Mouse (Mus musculus) kidney, embryonic 14.5 days (tissue): Measurements from ENCODE around the gene 1700037H04Rik. TPM values are rescaled to one million over a fixed set of nuclear protein-coding genes. Genes with fewer than 3 reads are reported as not detected.

Source experiments
- ATAC-seq: fragments of 200-750 bp; cut with Nextera tagmentation; 2 replicates; pipeline ENCODE4 v1.8.0; 2017; ENCODE audit warnings: moderate number of reproducible peaks, mild to moderate bottlenecking, moderate TSS enrichment, moderate library complexity; ENCODE audit not compliant: low FRiP score, low TSS enrichment
- H3K27ac ChIP-seq: fragments of 300-500 bp; sonication (generic); 2 replicates; pipeline ENCODE4 v1.5.1; 2014; ENCODE audit warnings: low read depth, mild to moderate bottlenecking, low read length, moderate library complexity, mixed read lengths
- H3K27me3 ChIP-seq: fragments of 300-500 bp; sonication (generic); 2 replicates; pipeline ENCODE4 v1.6.1; 2014; ENCODE audit warnings: mild to moderate bottlenecking, low read length; ENCODE audit not compliant: control insufficient read depth, insufficient read depth
- H3K36me3 ChIP-seq: fragments of 300-500 bp; sonication (generic); 2 replicates; pipeline ENCODE4 v1.6.1; 2014; ENCODE audit warnings: low read length, mixed read lengths; ENCODE audit not compliant: control insufficient read depth, insufficient read depth
- H3K4me1 ChIP-seq: fragments of 300-500 bp; sonication (generic); 2 replicates; pipeline ENCODE4 v1.6.1; 2014; ENCODE audit warnings: low read length, mixed read lengths; ENCODE audit not compliant: control insufficient read depth, insufficient read depth
- H3K4me2 ChIP-seq: fragments of 300-500 bp; sonication (generic); replicated peaks from 2 replicates; pipeline ENCODE4 v1.6.1; 2014; ENCODE audit warnings: low read depth, mild to moderate bottlenecking, low read length
- H3K4me3 ChIP-seq: fragments of 300-500 bp; sonication (generic); 2 replicates; pipeline ENCODE4 v1.5.1; 2014; ENCODE audit warnings: mild to moderate bottlenecking, low read length
- H3K9ac ChIP-seq: fragments of 300-500 bp; sonication (generic); 2 replicates; pipeline ENCODE4 v1.6.1; 2014; ENCODE audit warnings: low read depth, mild to moderate bottlenecking, low read length, moderate library complexity
- H3K9me3 ChIP-seq: fragments of 300-500 bp; sonication (generic); 2 replicates; pipeline ENCODE4 v1.6.1; 2016; ENCODE audit warnings: low read length; ENCODE audit not compliant: control insufficient read depth
- WGBS: fragments of 180-500 bp; shearing (Covaris S2); extraction: QIAGEN DNeasy Blood & Tissue Kit; methylation state at CpG from one replicate; pipeline ENCODE4 v1.1.7; 2014; 5-methylcytosine and 5-hydroxymethylcytosine counted together
- polyA plus RNA-seq: library from polyadenylated mRNA; unstranded; fragments of >200 nt; fragmentation: Nextera tagmentation; extraction: Ambion mirVana; gene quantifications from 2 replicates; pipeline ENCODE4 v1.2.1, GENCODE M21; 2014

Gene 1700037H04Rik
- polyA plus RNA-seq, 1 experiment from 2014 or later = 101 TPM

DNA sequence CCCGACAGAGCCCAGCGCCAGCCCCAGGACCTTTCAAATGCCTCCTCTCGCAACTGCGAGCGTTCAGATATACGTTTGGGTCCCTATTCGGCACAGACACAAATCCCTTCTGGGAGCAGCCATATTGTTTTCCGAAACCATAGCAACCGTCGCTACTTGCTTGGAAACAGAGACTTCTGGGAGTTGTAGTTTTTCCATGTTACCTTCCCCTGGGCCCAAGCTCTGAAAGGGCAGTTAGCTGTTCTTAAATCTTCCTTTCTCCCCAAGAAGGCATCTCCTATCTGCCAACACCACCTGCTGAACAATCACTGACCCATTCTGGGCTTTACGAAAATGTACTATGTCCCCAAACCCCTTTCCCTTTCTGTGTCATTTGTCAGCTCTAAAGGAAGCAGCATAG, 14.8 kb upstream of the 1700037H04Rik start:
- Histone ChIP-seq H3K27ac (no peak overlapping the region), H3K27me3 (peaks cover 39% of the 10 kb centered on the region), H3K9ac (peak overlapping the region; percentile 37; the same call in 1 of the 2 replicates), H3K9me3 (no peaks in the 10 kb centered on the region), H3K4me3 (peak overlapping the region; percentile 37), H3K4me2 (peak overlapping the region; percentile 86), H3K4me1 (peaks cover 46% of the 10 kb centered on the region), H3K36me3 (peaks cover 12% of the 10 kb centered on the region; the same call in 1 of the 2 replicates)
- ATAC-seq = peak; percentile 11; the same call in 1 of the 2 replicates
- 7% methylated on average over 11 of the region's 11 CpGs for WGBS

DNA sequence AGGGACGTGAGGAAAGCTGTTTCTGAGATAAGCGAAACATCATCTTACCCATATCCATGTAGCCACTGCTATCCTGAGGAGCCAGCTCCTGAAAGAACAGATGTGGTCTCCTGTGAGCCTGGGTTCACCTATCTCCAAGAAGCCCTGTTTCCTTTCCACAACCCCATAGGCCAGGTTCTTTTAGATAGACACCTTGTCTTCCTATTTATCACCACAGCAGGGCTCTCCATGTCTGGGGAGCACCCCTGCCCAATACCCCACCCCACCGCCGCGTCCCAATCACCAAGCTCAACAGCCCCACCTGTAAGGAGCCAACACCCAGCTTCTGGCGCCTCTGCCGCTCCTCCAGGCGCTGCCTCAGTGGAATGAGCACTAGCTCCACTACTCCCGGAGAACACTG, 12.4 kb upstream of the 1700037H04Rik start:
- no peak overlapping the region for H3K9ac ChIP-seq
- peaks cover 4% of the 10 kb centered on the region; the same call in 1 of the 2 replicates for H3K36me3 ChIP-seq
- no peak overlapping the region for H3K4me3 ChIP-seq
- H3K27me3 ChIP-seq = peaks cover 39% of the 10 kb centered on the region
- H3K4me2 ChIP-seq = no peak overlapping the region
- 42% methylated on average over 9 of the region's 9 CpGs for WGBS
- H3K4me1 ChIP-seq = peaks cover 26% of the 10 kb centered on the region
- no peak overlapping the region for H3K27ac ChIP-seq
- H3K9me3 ChIP-seq = no peaks in the 10 kb centered on the region
- no peak for ATAC-seq

DNA sequence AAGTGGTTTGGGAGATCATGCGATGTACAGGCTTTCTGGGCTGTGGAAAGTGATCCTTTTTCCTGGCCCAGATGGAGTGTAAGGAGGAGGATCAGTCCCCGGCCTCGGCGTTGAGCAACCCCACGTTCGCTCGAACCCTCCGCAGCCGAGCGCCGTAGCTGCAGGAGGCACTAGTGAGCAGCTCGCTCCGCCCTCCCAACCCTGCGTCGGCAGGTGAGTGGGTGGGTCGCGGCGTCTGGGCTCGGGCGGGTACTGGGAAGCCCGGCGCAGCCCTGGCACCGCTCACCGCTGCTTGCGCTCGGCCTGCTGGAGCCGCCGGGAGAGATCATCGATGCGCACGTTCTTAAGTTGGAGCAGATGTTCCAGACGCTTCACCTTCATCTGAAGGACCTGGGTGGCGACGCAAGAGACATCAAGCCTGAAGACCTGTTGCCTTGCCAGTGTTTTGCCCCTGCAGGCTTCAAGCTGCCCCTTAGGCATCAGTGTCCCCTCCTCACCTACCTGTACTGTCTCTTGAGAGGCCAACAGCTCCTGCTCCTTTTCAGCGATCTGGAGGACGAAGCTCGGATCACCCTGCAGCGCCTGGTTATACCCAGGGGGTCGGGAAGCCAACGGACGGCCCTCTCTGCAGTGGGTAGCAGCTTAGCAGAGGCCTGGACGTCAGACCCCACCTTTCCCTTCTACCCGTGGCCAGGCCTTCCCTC, 11.7 kb upstream of the 1700037H04Rik start:
- H3K27ac ChIP-seq = no peak overlapping the region
- peaks cover 39% of the 10 kb centered on the region for H3K27me3 ChIP-seq
- 2% methylated on average over 43 of the region's 43 CpGs for WGBS
- H3K36me3 ChIP-seq = peaks cover 2% of the 10 kb centered on the region; the same call in 1 of the 2 replicates
- peak overlapping the region; percentile 43 for H3K4me2 ChIP-seq
- H3K4me3 ChIP-seq = peak overlapping the region; percentile 28
- no peak; the same call in 1 of the 2 replicates for ATAC-seq
- H3K4me1 ChIP-seq = peaks cover 19% of the 10 kb centered on the region
- peak overlapping the region; percentile 32 for H3K9ac ChIP-seq
- no peaks in the 10 kb centered on the region for H3K9me3 ChIP-seq

DNA sequence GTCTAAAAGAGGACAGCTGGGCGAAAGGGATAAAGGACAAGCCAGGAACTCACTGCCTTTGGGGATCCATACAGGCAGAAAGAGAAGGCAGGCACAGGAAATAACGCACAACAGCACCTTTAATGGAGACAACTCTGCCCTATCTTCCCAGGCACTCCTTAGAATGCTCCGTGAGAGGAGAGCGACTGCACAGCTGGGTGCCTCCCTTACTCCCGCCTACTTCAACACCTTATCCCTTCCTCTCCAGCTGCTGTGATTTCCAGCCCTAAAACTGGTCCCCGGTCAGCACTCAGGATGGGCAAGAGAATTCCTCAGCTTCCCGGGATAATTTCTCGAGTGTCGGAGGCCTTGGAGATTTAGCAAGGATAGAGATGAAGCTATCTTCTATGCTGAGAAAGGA, 11.1 kb upstream of the 1700037H04Rik start:
- Histone ChIP-seq H3K4me2 (peak overlapping the region; percentile 43), H3K9ac (peak overlapping the region; percentile 32; the same call in 1 of the 2 replicates), H3K27me3 (peaks cover 39% of the 10 kb centered on the region), H3K27ac (no peak overlapping the region), H3K4me3 (peak overlapping the region; percentile 28; the same call in 1 of the 2 replicates), H3K36me3 (no peaks in the 10 kb centered on the region), H3K9me3 (no peaks in the 10 kb centered on the region), H3K4me1 (peaks cover 12% of the 10 kb centered on the region)
- WGBS = 12% methylated on average over 9 of the region's 9 CpGs
- no peak for ATAC-seq

DNA sequence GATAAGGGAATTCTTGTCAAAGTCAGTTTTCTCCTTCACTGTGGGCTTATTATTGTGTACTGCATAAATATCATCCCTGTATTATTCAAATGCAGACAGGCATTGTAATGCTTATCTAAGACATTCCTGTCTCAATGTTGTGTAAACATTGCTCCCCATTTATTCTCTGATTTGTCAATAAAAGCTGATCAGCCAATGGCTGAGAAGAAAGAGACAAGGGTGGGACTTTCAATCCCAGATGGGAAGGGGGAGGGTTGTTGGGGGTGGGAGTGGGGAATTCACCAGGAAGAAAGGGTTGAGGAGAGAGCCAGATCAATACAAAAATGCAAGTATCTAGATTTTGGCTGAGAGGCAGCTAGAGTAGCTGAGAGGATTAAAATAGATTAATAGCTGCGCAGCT, 9.0 kb upstream of the 1700037H04Rik start:
- Histone ChIP-seq H3K9me3 (no peaks in the 10 kb centered on the region), H3K9ac (no peak overlapping the region), H3K4me1 (peaks cover 4% of the 10 kb centered on the region; the same call in 1 of the 2 replicates), H3K36me3 (no peaks in the 10 kb centered on the region), H3K4me3 (no peak overlapping the region), H3K27ac (no peak overlapping the region), H3K4me2 (no peak overlapping the region), H3K27me3 (peaks cover 35% of the 10 kb centered on the region)
- WGBS = 79% methylated on average over 1 of the region's 1 CpGs
- no peak for ATAC-seq

DNA sequence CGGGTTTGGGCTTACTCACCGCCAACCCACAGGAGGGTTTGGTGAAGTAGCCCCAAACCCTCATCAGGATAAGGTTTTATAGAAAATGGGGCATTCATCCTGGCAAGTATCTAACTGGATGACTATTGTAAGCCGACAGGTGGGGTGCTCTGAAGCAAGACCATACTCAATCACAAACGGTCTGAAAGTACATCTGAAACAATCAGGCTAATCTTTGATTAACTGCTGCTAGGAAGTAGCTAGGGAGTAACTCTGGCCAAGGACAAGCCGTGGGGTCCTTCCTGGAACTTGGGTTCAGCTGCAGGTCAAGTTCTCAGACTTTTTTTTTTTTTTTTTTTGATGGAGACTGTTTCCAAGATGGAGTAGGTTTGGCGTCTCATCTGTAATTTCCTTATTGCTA, 8.1 kb upstream of the 1700037H04Rik start:
- H3K4me2 ChIP-seq = no peak overlapping the region
- H3K4me1 ChIP-seq = peaks cover 4% of the 10 kb centered on the region; the same call in 1 of the 2 replicates
- H3K4me3 ChIP-seq = no peak overlapping the region
- ATAC-seq = no peak
- 70% methylated on average over 6 of the region's 6 CpGs for WGBS
- H3K27me3 ChIP-seq = peaks cover 27% of the 10 kb centered on the region
- H3K9ac ChIP-seq = no peak overlapping the region
- no peaks in the 10 kb centered on the region for H3K36me3 ChIP-seq
- no peaks in the 10 kb centered on the region for H3K9me3 ChIP-seq
- no peak overlapping the region for H3K27ac ChIP-seq

DNA sequence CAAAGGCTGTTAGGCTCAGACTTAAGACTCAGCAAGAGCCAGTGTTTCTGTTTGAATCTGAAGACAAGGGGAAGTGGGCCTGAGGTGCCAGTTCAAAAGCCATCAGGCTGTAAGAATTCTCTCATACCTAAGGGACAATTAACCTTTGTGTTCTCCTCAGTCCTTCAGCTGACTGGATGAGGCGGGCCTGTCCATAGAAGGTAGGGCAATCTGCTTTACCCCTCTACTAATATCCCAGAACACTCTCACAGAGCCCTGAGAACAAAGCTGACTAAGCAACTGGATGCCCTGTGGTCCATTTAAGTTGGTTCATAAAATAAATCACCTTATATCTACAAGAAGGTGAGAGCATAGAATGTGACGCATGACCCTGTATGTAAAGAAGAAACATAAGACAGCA, 6.3 kb upstream of the 1700037H04Rik start:
- no peak for ATAC-seq
- Histone ChIP-seq H3K4me3 (no peak overlapping the region), H3K36me3 (no peaks in the 10 kb centered on the region), H3K4me2 (no peak overlapping the region), H3K4me1 (no peaks in the 10 kb centered on the region), H3K27me3 (peaks cover 11% of the 10 kb centered on the region), H3K9ac (no peak overlapping the region), H3K27ac (no peak overlapping the region), H3K9me3 (no peaks in the 10 kb centered on the region)
- WGBS = 86% methylated on average over 2 of the region's 2 CpGs

DNA sequence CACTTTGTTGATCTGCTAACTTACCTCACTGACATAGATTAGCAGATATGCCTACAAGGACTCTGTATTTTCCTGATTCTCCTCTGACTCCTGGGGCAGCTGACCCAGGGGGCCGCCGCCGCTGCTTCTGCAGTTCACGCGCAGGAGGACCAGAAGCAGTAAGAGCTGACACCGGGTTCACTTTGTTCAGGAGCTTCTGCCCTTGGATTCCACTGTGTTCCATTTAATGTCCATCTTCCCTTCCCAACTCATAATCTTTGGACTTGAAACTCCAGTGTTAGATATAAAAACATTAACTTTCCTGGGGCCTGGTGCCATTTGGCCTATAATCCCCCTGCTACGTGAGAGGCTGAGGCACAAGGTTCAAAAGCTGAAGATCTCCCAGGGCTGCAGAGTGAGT, 4.0 kb upstream of the 1700037H04Rik start:
- 70% methylated on average over 7 of the region's 7 CpGs for whole genome bisulfite sequencing

DNA sequence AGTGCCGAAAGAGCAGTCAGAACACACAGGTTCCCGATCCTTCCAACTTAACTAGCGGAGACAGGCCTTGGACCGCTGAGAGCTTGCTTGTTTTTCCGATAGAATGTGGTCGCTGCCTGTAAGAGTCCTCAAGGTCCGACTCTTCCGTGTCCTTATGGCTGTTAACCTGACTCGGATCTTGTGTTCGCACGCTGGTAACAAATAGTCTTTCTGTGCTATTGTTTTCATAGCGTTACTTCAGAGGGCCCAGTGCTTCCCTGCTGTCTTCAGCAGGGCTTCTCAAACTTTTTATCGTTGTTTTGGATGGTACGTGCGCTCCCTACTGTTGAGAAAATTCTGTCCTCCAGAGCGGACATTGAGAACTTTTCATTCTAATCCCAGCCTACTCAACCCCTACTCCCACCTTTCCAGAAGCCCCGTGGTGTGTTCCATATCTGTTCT, 810 bp upstream of the 1700037H04Rik start:
- Histone ChIP-seq H3K4me2 (peak overlapping the region; percentile 92), H3K27ac (peak overlapping the region; percentile 90), H3K27me3 (no peaks in the 10 kb centered on the region), H3K9ac (peak overlapping the region; percentile 74), H3K4me3 (peak overlapping the region; percentile 82), H3K36me3 (no peaks in the 10 kb centered on the region), H3K4me1 (peaks cover 12% of the 10 kb centered on the region), H3K9me3 (no peaks in the 10 kb centered on the region)
- no peak for ATAC-seq
- WGBS = under 1% methylated on average over 17 of the region's 17 CpGs

More for the DNA sequence above, 4.0 kb upstream of the 1700037H04Rik start:
- Histone ChIP-seq H3K4me3 (no peak overlapping the region), H3K36me3 (no peaks in the 10 kb centered on the region), H3K27ac (no peak overlapping the region), H3K4me2 (no peak overlapping the region), H3K27me3 (no peaks in the 10 kb centered on the region), H3K4me1 (peaks cover 4% of the 10 kb centered on the region), H3K9ac (no peak overlapping the region), H3K9me3 (no peaks in the 10 kb centered on the region)
- ATAC-seq = no peak
